Comparison of ENCODE assay signal across 14 mouse cellular contexts in the genomic region with DNA sequence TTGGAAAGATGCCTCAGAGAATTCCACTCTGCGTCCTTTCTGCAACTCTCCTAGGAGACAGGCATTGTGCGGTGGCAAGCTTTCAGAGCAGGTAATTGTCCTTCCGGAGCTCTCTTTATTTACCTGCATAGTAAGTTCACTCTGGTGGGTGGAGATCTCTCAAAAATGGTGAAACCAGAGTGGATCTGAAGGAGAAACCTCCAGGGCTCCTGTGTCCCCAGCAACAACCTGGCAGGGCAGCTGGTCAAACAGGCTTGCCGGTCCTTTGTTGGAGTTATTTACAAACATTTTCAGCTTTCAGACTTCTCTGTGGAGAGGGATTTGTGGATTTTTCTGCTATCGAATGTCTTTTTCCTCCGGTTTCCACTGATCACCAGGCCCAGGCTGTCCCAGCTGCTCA.
"Had no signal": no experiment of that assay in that cellular context is flagged by ENCODE, and none has a peak within 500 bp of the region (broad histone marks: within the 10 kb centered on the region; RNA-seq: fewer than 3 reads in every experiment).

No protein-coding gene starts in this region.

- H3K4me3 ChIP-seq: left cerebral cortex, adult 2 months; limb, embryonic 15.5 days; liver, embryonic 12.5 days; midbrain, embryonic 12.5 days; neural tube, embryonic 13.5 days had no signal

- H3K4me2 ChIP-seq: limb, embryonic 15.5 days; liver, embryonic 12.5 days; midbrain, embryonic 12.5 days; neural tube, embryonic 13.5 days had no signal

- H3K36me3 ChIP-seq: limb, embryonic 15.5 days; liver, embryonic 12.5 days; midbrain, embryonic 12.5 days; neural tube, embryonic 13.5 days had no signal

- H3K27ac ChIP-seq: left cerebral cortex, adult 2 months; limb, embryonic 15.5 days; liver, embryonic 12.5 days; macrophage; midbrain, embryonic 12.5 days; neural tube, embryonic 13.5 days had no signal

- H3K27me3 ChIP-seq: limb, embryonic 15.5 days; midbrain, embryonic 12.5 days; neural tube, embryonic 13.5 days had no signal

- H3K9me3 ChIP-seq: limb, embryonic 15.5 days; liver, embryonic 12.5 days; midbrain, embryonic 12.5 days; neural tube, embryonic 13.5 days had no signal

- ATAC-seq: intestine, embryonic 16.5 days; midbrain, embryonic 16.5 days had no signal

- H3K9ac ChIP-seq: limb, embryonic 15.5 days; liver, embryonic 12.5 days; midbrain, embryonic 12.5 days; neural tube, embryonic 13.5 days had no signal

- DNase-seq: kidney, adult 2 months; kidney, postnatal 25 days; retina, postnatal 1 day; right cerebral cortex, postnatal 4 days; spleen, adult 18-20 months; thymus, postnatal 4 days had no signal
